In the genomic region with DNA sequence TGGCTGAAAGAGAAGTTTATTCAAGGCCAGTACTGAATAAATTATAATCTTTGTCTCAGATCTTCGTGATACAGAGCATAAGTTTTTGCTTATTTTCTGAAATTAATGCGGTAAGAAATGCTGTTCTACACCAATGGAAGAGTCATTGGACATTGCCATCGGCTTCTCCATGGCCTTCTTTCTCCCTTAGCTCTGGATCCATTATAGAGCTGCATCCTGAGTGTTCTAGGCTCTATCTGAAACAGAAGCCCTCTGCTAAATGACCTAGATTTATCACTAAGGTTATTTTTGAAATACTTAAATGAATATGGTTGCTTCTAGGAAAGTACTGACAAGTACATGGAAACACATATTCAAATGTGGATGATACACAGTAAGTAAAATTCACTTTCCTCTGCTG, we compare ENCODE assay signal across 34 mouse cellular contexts. TPM values are rescaled to one million over a fixed set of nuclear protein-coding genes. Genes with fewer than 3 reads are reported as not detected.
"Had no signal": no experiment of that assay in that cellular context is flagged by ENCODE, and none has a peak within 500 bp of the region (broad histone marks: within the 10 kb centered on the region; RNA-seq: fewer than 3 reads in every experiment).

No protein-coding gene starts in this region.

- H3K4me3 ChIP-seq: embryonic facial prominence, embryonic 10.5 days; embryonic facial prominence, embryonic 12.5 days; embryonic facial prominence, embryonic 13.5 days; embryonic facial prominence, embryonic 15.5 days; erythroblast, embryonic 14.5 days; forebrain, embryonic 10.5 days; forebrain, embryonic 12.5 days; forebrain, embryonic 13.5 days; forebrain, embryonic 15.5 days; gastrocnemius, adult 2 months had no signal

- H3K27ac ChIP-seq: embryonic facial prominence, embryonic 10.5 days; embryonic facial prominence, embryonic 12.5 days; embryonic facial prominence, embryonic 13.5 days; embryonic facial prominence, embryonic 15.5 days; forebrain, embryonic 10.5 days; forebrain, embryonic 12.5 days; forebrain, embryonic 13.5 days; forebrain, embryonic 15.5 days; gastrocnemius, adult 2 months had no signal

- ATAC-seq: forebrain, embryonic 13.5 days; forebrain, embryonic 14.5 days; forebrain, embryonic 15.5 days; forebrain, embryonic 16.5 days; forebrain, postnatal 0 days had no signal

- DNase-seq: cerebellum, adult 18-20 months; cerebellum, adult 2 months; cerebellum, adult 8-10 months; cerebellum, adult 9-10 months; cerebellum, adult 9-11 months; cerebellum, postnatal 10 days; cerebellum, postnatal 14 days; cerebellum, postnatal 25 days; cerebellum, postnatal 36 days; embryo, embryonic 11 days; forebrain, postnatal 0 days; gastrocnemius, adult 2 months; gastrocnemius, postnatal 10 days; gastrocnemius, postnatal 14 days; gastrocnemius, postnatal 25 days; gastrocnemius, postnatal 36 days; heart, adult 18-20 months had no signal

- H3K4me1 ChIP-seq: embryonic facial prominence, embryonic 10.5 days; embryonic facial prominence, embryonic 12.5 days; embryonic facial prominence, embryonic 13.5 days; embryonic facial prominence, embryonic 15.5 days; forebrain, embryonic 10.5 days; forebrain, embryonic 12.5 days; forebrain, embryonic 13.5 days; forebrain, embryonic 15.5 days had no signal

- H3K27me3 ChIP-seq: embryonic facial prominence, embryonic 12.5 days; embryonic facial prominence, embryonic 13.5 days; embryonic facial prominence, embryonic 15.5 days; forebrain, embryonic 12.5 days; forebrain, embryonic 13.5 days; forebrain, embryonic 15.5 days had no signal

- H3K9ac ChIP-seq: embryonic facial prominence, embryonic 12.5 days; embryonic facial prominence, embryonic 13.5 days; embryonic facial prominence, embryonic 15.5 days; forebrain, embryonic 12.5 days; forebrain, embryonic 13.5 days; forebrain, embryonic 15.5 days; forebrain, postnatal 0 days had no signal

- H3K4me2 ChIP-seq: embryonic facial prominence, embryonic 12.5 days; embryonic facial prominence, embryonic 13.5 days; embryonic facial prominence, embryonic 15.5 days; forebrain, embryonic 12.5 days; forebrain, embryonic 13.5 days; forebrain, embryonic 15.5 days had no signal

RNA-seq across cellular contexts. Expression of a gene that starts 14.1 kb away (rescaled TPM):
- polyA plus RNA-seq: erythroblast, embryonic 14.5 days had no signal

RNA-seq across cellular contexts. Expression of a gene that starts 14.3 kb away (rescaled TPM):
- total RNA-seq: common myeloid progenitor, adult 5-6 weeks; gastrocnemius, adult 2 months; gastrocnemius, postnatal 14 days; gastrocnemius, postnatal 25 days; granulocyte monocyte progenitor cell, adult 5-6 weeks had no signal
- polyA plus RNA-seq: embryonic facial prominence, embryonic 10.5 days; embryonic facial prominence, embryonic 11.5 days; embryonic facial prominence, embryonic 12.5 days; embryonic facial prominence, embryonic 13.5 days; erythroblast, embryonic 14.5 days; forebrain, embryonic 10.5 days; forebrain, embryonic 11.5 days had no signal

RNA-seq across cellular contexts. Expression of a gene that starts 28.7 kb away (rescaled TPM):
- total RNA-seq: common myeloid progenitor, adult 5-6 weeks; forebrain, postnatal 0 days; granulocyte monocyte progenitor cell, adult 5-6 weeks; heart, adult 18-20 months had no signal
- polyA plus RNA-seq: embryonic facial prominence, embryonic 11.5 days; embryonic facial prominence, embryonic 13.5 days; embryonic facial prominence, embryonic 14.5 days; embryonic facial prominence, embryonic 15.5 days; erythroblast, embryonic 14.5 days; forebrain, embryonic 13.5 days; forebrain, embryonic 14.5 days; forebrain, embryonic 15.5 days; gonadal fat pad, adult 2 months had no signal
